Mouse (Mus musculus) ovary, adult 2 months (tissue): Measurements from ENCODE around the gene Wbp2nl. TPM values are rescaled to one million over a fixed set of nuclear protein-coding genes. Genes with fewer than 3 reads are reported as not detected.

Experiments
- polyA plus RNA-seq: library from polyadenylated mRNA; depleted of rRNA; stranded (reverse); fragments of >200 nt; gene quantifications from 2 replicates; pipeline ENCODE4 v1.2.3, GENCODE M21; 2012; rRNA removed

Gene Wbp2nl
- polyA plus RNA-seq, result 0.18 and 0.24 TPM in 2 replicates

GRCm38 (mm10) chr15:82298764-82299561 is at the start of gene Wbp2nl:
Wbp2nl (plus strand) TSS chr15:82298954.

GRCm38 (mm10) chr15:82252097-82252496 is 46.7 kb upstream of the Wbp2nl start, which contains the start of gene 1500009C09Rik:
1500009C09Rik (plus strand) TSS chr15:82252397.

GRCm38 (mm10) chr15:82274593-82274926 is 24.2 kb upstream of the Wbp2nl start, which contains the start of gene Sept3:
Sept3 (plus strand) TSS chr15:82274893.

GRCm38 (mm10) chr15:82338593-82339112 is 39.9 kb downstream of the Wbp2nl start, which contains the start of the genes Naga, Pheta2 and Smdt1:
Naga (minus strand) TSS chr15:82338925.
Pheta2 (plus strand) TSS chr15:82338942.
Smdt1 (plus strand) TSS chr15:82338959.

GRCm38 (mm10) chr15:82354126-82354945 is 55.6 kb downstream of the Wbp2nl start, which contains the start of gene Ndufa6:
Ndufa6 (minus strand) TSS chr15:82354322.

Other genes with a start within 250 kb of the Wbp2nl start
- gene 4930407I10Rik, start 239.8 kb upstream of the Wbp2nl start, polyA plus RNA-seq, result not detected in 2 replicates
- gene Mei1, start 229.0 kb upstream of the Wbp2nl start, polyA plus RNA-seq, result not detected in 2 replicates
- gene Ccdc134, start 171.0 kb upstream of the Wbp2nl start, polyA plus RNA-seq, result 11.3 and 13.1 TPM in 2 replicates
- gene Srebf2, start 151.8 kb upstream of the Wbp2nl start, polyA plus RNA-seq, result 200 and 245 TPM in 2 replicates
- 22.3 and 47.9 TPM in 2 replicates for gene Shisa8, start 86.1 kb upstream of the Wbp2nl start, polyA plus RNA-seq
- gene Tnfrsf13c, start 74.6 kb upstream of the Wbp2nl start, polyA plus RNA-seq, result 0.60 and 1.7 TPM in 2 replicates
- 32.5 and 34.3 TPM in 2 replicates for gene Cenpm, start 54.2 kb upstream of the Wbp2nl start, polyA plus RNA-seq
- gene 1500009C09Rik, start 46.6 kb upstream of the Wbp2nl start, polyA plus RNA-seq, result 0.14 and 0.42 TPM in 2 replicates
- 1.1 and 1.9 TPM in 2 replicates for gene Sept3, start 24.1 kb upstream of the Wbp2nl start, polyA plus RNA-seq
- gene Naga, start 40.0 kb downstream of the Wbp2nl start, polyA plus RNA-seq, result 137 and 176 TPM in 2 replicates
- 4.0 and 4.1 TPM in 2 replicates for gene Pheta2, start 40.0 kb downstream of the Wbp2nl start, polyA plus RNA-seq
- gene Smdt1, start 40.0 kb downstream of the Wbp2nl start, polyA plus RNA-seq, result 213 and 227 TPM in 2 replicates
- gene Ndufa6, start 55.4 kb downstream of the Wbp2nl start, polyA plus RNA-seq, result 405 and 527 TPM in 2 replicates
- gene Cyp2d22, start 81.3 kb downstream of the Wbp2nl start, polyA plus RNA-seq, result 71.5 and 79.2 TPM in 2 replicates
- not detected in 2 replicates for gene Cyp2d11, start 95.1 kb downstream of the Wbp2nl start, polyA plus RNA-seq
- 0.24 and 1.1 TPM in 2 replicates for gene Cyp2d10, start 108.2 kb downstream of the Wbp2nl start, polyA plus RNA-seq
- gene Cyp2d9, start 134.5 kb downstream of the Wbp2nl start, polyA plus RNA-seq, result 0.08 TPM in 1 of 2 replicates, not detected in the other